Mouse (Mus musculus) G1E (cell line): ENCODE results near the gene Tlk1. TPM values are rescaled to one million over a fixed set of nuclear protein-coding genes. Genes with fewer than 3 reads are reported as not detected.
"Not testable (repeated sequence)": the region's sequence is repeated elsewhere in the genome, so short reads cannot be mapped to it uniquely, and the experiment has no call there.

Experiments
- ATAC-seq: 2 replicates; pipeline ENCODE4 v1.8.0; 2016; ENCODE audit warnings: mild to moderate bottlenecking; ENCODE audit not compliant: insufficient number of reproducible peaks, poor library complexity, low FRiP score, severe bottlenecking; ENCODE audit errors: extremely low read depth
- DNase-seq: peaks from one replicate; pipeline ENCODE4 v3.0.0; 2012; ENCODE audit warnings: low spot score
- H3K27me3 ChIP-seq: 2 replicates; pipeline ENCODE4 v1.6.1; 2012; ENCODE audit warnings: mild to moderate bottlenecking, low read length, inconsistent platforms; ENCODE audit not compliant: insufficient read depth
- H3K36me3 ChIP-seq: replicated peaks from 2 replicates; pipeline ENCODE3; 2012; ENCODE audit warnings: mild to moderate bottlenecking, inconsistent platforms
- H3K4me1 ChIP-seq: 2 replicates; pipeline ENCODE4 v1.6.1; 2012; ENCODE audit warnings: low read depth, low read length, inconsistent platforms, mixed read lengths; ENCODE audit not compliant: insufficient read depth
- H3K4me3 ChIP-seq: 2 replicates; pipeline ENCODE4 v1.5.1; 2012; ENCODE audit warnings: low read depth, mild to moderate bottlenecking, inconsistent platforms, low read length, moderate library complexity, mixed read lengths
- H3K9me3 ChIP-seq: replicated peaks from 2 replicates; pipeline ENCODE4 v1.6.1; 2012; ENCODE audit warnings: inconsistent platforms
- CTCF ChIP-seq: IDR thresholded peaks from 2 replicates; pipeline ENCODE4 v1.5.1; 2012; ENCODE audit warnings: low read depth, low read length, inconsistent platforms, mixed read lengths
- GATA1 ChIP-seq: IDR thresholded peaks from 2 replicates; pipeline ENCODE4 v1.6.1; 2012; ENCODE audit warnings: borderline replicate concordance, low read length, inconsistent platforms, mixed read lengths
- GATA2 ChIP-seq: IDR thresholded peaks from 2 replicates; pipeline ENCODE4 v1.6.1; 2012; ENCODE audit warnings: low read depth, low read length, inconsistent platforms, borderline replicate concordance
- POLR2AphosphoS5 ChIP-seq: IDR thresholded peaks from 2 replicates; pipeline ENCODE4 v1.6.1; 2012; ENCODE audit warnings: low read depth, low read length, inconsistent platforms; ENCODE audit not compliant: insufficient replicate concordance
- TAL1 ChIP-seq: conservative IDR thresholded peaks from 2 replicates; pipeline ENCODE4 v1.6.1; 2012; ENCODE audit warnings: low read depth, low read length, inconsistent platforms, mixed read lengths
- polyA plus RNA-seq: library from polyadenylated mRNA; stranded (reverse); fragments of >175 nt; gene quantifications from 2 replicates; pipeline ENCODE4 v1.2.3, GENCODE M21; 2012
- total RNA-seq, 2 experiments: library from RNA; stranded (forward) in 1 of 2; stranded (reverse) in 1 of 2; fragments of 200-1000 nt in 1 of 2; fragments of >200 nt in 1 of 2; fragmentation: Nextera tagmentation in 1 of 2; gene quantifications; 2 replicates each; pipeline ENCODE4 v1.2.3; 2014 to 2017

Tlk1 gene
- total and polyA plus RNA-seq, 3 experiments: 29.3 to 132 (median 96.2) TPM

DNA sequence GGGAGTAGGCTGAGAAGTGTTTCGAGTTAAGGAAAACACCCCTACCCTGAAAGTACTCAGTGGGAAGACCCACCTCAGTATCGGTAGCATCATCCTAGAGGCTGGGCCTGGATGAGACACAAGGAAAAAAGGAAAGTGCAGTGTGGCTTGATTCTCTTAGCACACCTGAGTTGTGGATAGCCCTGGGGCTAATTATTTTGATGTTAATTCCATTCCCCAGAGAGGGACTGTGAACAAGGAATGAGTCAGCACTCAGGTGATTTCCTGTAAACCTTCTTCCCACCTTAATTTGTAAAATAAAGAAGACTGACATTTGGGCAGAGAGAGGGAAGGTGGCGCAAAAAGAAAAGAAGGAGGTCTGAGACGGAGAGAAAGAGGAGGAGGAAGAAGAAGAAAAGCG is 19.5 kb downstream of the Tlk1 start:
- ATAC-seq (no peak), DNase-seq (no peak)
- Histone ChIP-seq H3K4me1 (peaks cover 33% of the 10 kb centered on the region), H3K9me3 (no peaks in the 10 kb centered on the region; the same call in 1 of the 2 replicates), H3K4me3 (no peak overlapping the region), H3K27me3 (no peaks in the 10 kb centered on the region), H3K36me3 (peaks cover 42% of the 10 kb centered on the region)
- TF ChIP-seq POLR2AphosphoS5 (no peak), GATA1 (no peak), CTCF (no peak), GATA2 (no peak), TAL1 (no peak)

- Histone ChIP-seq H3K36me3 (peaks cover 52% of the 10 kb centered on the region), H3K4me1 (peaks cover 21% of the 10 kb centered on the region)
- H3K4me3 ChIP-seq, ATAC-seq, H3K27me3 ChIP-seq, H3K9me3 ChIP-seq, DNase-seq: not testable (repeated sequence)
Measured at GRCm38 (mm10) chr2:70803696-70804095, 21.8 kb downstream of the Tlk1 start.

- H3K36me3 ChIP-seq: peaks cover 55% of the 10 kb centered on the region
- no peaks in the 10 kb centered on the region for H3K27me3 ChIP-seq
- no peaks in the 10 kb centered on the region; the same call in 1 of the 2 replicates for H3K9me3 ChIP-seq
- ATAC-seq (no peak), DNase-seq (no peak)
- no peak for TF ChIP-seq TAL1
- TF ChIP-seq GATA2: no peak
- TF ChIP-seq GATA1: no peak
- no peak for TF ChIP-seq POLR2AphosphoS5
- no peak for TF ChIP-seq CTCF
- no peak overlapping the region for H3K4me3 ChIP-seq
- H3K4me1 ChIP-seq: peaks cover 14% of the 10 kb centered on the region
Measured at GRCm38 (mm10) chr2:70802658-70803057, 22.9 kb downstream of the Tlk1 start.

- Histone ChIP-seq H3K9me3 (no peaks in the 10 kb centered on the region; the same call in 1 of the 2 replicates), H3K36me3 (peaks cover 59% of the 10 kb centered on the region), H3K4me3 (no peak overlapping the region), H3K4me1 (peaks cover 14% of the 10 kb centered on the region), H3K27me3 (no peaks in the 10 kb centered on the region)
- no peak for DNase-seq
- no peak for ATAC-seq
- TF ChIP-seq TAL1 (no peak), CTCF (no peak), GATA1 (no peak), POLR2AphosphoS5 (no peak), GATA2 (no peak)
Measured at GRCm38 (mm10) chr2:70801543-70801942, 24.0 kb downstream of the Tlk1 start.

GRCm38 (mm10) chr2:70800396-70800795 is 25.1 kb downstream of the Tlk1 start:
- peaks cover 51% of the 10 kb centered on the region for H3K36me3 ChIP-seq
- TF ChIP-seq GATA2 (no peak), POLR2AphosphoS5 (no peak), GATA1 (no peak), TAL1 (no peak), CTCF (no peak)
- no peak overlapping the region for H3K4me3 ChIP-seq
- no peak for DNase-seq
- peaks cover 12% of the 10 kb centered on the region for H3K4me1 ChIP-seq
- ATAC-seq: no peak
- no peaks in the 10 kb centered on the region; the same call in 1 of the 2 replicates for H3K9me3 ChIP-seq
- no peaks in the 10 kb centered on the region for H3K27me3 ChIP-seq

DNA sequence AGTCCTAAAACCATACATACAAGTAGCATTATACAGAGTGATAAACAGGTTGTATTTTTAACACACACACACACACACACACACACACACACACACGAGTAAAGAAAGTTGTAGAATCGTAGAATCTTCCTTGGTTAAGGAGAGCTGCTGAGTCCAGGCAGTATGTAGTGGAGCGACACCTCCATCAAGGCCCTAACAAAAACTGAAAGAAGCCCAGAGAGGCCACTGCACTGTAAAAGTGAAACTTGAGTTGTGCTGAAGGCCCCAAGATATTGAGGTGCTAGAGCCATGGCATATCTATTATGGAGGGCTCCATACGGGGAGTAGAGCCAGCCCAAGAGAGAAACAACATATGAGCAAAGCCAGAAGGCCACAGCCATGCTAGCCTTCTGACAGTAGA is 32.3 kb downstream of the Tlk1 start:
- TF ChIP-seq TAL1 (no peak), POLR2AphosphoS5 (no peak), GATA2 (no peak), CTCF (no peak), GATA1 (no peak)
- Histone ChIP-seq H3K27me3 (no peaks in the 10 kb centered on the region), H3K4me1 (peaks cover 16% of the 10 kb centered on the region), H3K36me3 (peaks cover 22% of the 10 kb centered on the region), H3K9me3 (no peaks in the 10 kb centered on the region), H3K4me3 (no peak overlapping the region)
- DNase-seq: no peak
- no peak for ATAC-seq

DNA sequence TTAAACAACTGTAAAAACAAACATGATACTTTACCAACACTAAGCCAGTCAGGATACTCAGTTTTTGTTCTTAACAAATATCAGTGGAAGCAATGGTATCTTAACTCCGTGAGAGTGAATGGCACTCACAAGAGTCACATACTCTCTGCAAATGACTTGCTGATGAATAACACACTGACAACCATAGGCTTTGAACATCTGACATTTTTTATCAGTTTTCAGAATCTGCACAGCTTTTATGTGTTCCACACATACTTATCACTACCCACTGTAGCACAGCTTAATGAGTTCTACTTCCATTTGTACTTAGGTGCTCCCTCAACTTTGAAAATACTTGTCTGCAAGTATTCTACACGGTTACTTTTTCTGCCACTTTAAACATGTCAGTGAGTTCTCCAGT is 35.3 kb downstream of the Tlk1 start:
- no peak overlapping the region for H3K4me3 ChIP-seq
- peaks cover 16% of the 10 kb centered on the region for H3K4me1 ChIP-seq
- ATAC-seq (no peak), DNase-seq (no peak)
- H3K27me3 ChIP-seq: no peaks in the 10 kb centered on the region
- TF ChIP-seq GATA1: no peak
- no peak for TF ChIP-seq TAL1
- TF ChIP-seq CTCF: no peak
- no peak for TF ChIP-seq GATA2
- no peak for TF ChIP-seq POLR2AphosphoS5
- no peaks in the 10 kb centered on the region for H3K9me3 ChIP-seq
- H3K36me3 ChIP-seq: peaks cover 21% of the 10 kb centered on the region
